In the genomic region with DNA sequence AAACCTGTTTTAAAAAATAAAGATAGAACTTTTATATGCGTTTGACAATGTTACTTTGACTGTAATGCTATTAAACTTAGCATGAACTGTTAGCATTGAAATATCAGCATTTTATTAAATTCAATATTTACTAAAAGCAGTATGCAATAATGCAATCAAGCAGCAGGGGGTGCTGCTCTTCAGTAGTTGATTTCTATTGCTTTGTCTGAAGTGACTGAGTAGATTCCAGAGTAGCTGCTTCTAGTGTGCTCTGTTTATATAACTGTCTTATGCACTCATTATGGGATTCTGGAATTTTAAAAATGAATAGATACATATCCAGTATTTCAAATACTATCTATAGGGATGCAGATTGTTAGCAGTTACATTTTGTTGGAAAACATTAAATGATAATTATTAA, we compare ENCODE assay signal across 8 mouse cellular contexts.
A peak's percentile ranks its signal among the peaks of the same experiment; 100 is the strongest.
DNase-seq lines count a peak whose midpoint lies in the region; ATAC-seq lines count a peak whose summit lies in the region.

No protein-coding gene starts in this region.

- H3K9ac ChIP-seq in liver, embryonic 12.5 days, result no peak overlapping the region
- H3K9ac ChIP-seq in midbrain, embryonic 12.5 days (replicated peaks), result no peak overlapping the region

- no peak overlapping the region for H3K4me2 ChIP-seq in liver, embryonic 12.5 days
- H3K4me2 ChIP-seq in midbrain, embryonic 12.5 days (replicated peaks), result no peak overlapping the region

- no peaks in the 10 kb centered on the region for H3K36me3 ChIP-seq in liver, embryonic 12.5 days
- no peaks in the 10 kb centered on the region for H3K36me3 ChIP-seq in midbrain, embryonic 12.5 days

- peak; percentile 10 for DNase-seq in adrenal gland, adult 2 months
- DNase-seq in adrenal gland, postnatal 25 days, result no peak
- peak; percentile 7 for DNase-seq in liver
- peak; percentile 6 for DNase-seq in embryo, embryonic 9.5 days (ENCODE audit: extremely low spot score)
- peak; percentile 25 to 67 for DNase-seq in kidney, postnatal 36 days
- DNase-seq in thymus, postnatal 36 days, result no peak

- 32% methylated on average over 1 of the region's 1 CpGs for WGBS in liver, embryonic 12.5 days (ENCODE audit: insufficient replicate concordance)
- 63% methylated on average over 1 of the region's 1 CpGs for WGBS in midbrain, embryonic 12.5 days

- no peaks in the 10 kb centered on the region for H3K27me3 ChIP-seq in liver, embryonic 12.5 days (replicated peaks)
- no peaks in the 10 kb centered on the region for H3K27me3 ChIP-seq in midbrain, embryonic 12.5 days

- no peak for ATAC-seq in liver, embryonic 12.5 days
- peak; percentile 72; the same call in 1 of the 2 replicates for ATAC-seq in midbrain, embryonic 12.5 days (ENCODE audit: low FRiP score, low read depth)

- no peaks in the 10 kb centered on the region for H3K4me1 ChIP-seq in liver, embryonic 12.5 days
- H3K4me1 ChIP-seq in midbrain, embryonic 12.5 days, result no peaks in the 10 kb centered on the region

- no peak overlapping the region for H3K4me3 ChIP-seq in liver, embryonic 12.5 days
- no peak overlapping the region for H3K4me3 ChIP-seq in midbrain, embryonic 12.5 days

- H3K27ac ChIP-seq in liver, embryonic 12.5 days, result no peak overlapping the region
- no peak overlapping the region for H3K27ac ChIP-seq in midbrain, embryonic 12.5 days (replicated peaks)

- no peaks in the 10 kb centered on the region for H3K9me3 ChIP-seq in liver, embryonic 12.5 days (replicated peaks)
- no peaks in the 10 kb centered on the region for H3K9me3 ChIP-seq in midbrain, embryonic 12.5 days

Comparison
In these comparisons a context has a peak if more than half of its experiments do, and no peak if none do; other contexts are left out.
1. DNase-seq: peak in adrenal gland, adult 2 months (single experiment), liver (single experiment), embryo, embryonic 9.5 days (single experiment) and kidney, postnatal 36 days (2 of 2); none in adrenal gland, postnatal 25 days (single experiment) and thymus, postnatal 36 days (0 of 2).